13 mouse cellular contexts compared by ENCODE assay signal in genomic region chr4:63253716-63254115, GRCm38 (mm10). TPM values are rescaled to one million over a fixed set of nuclear protein-coding genes. Genes with fewer than 3 reads are reported as not detected.
DNase-seq lines count a peak whose midpoint lies in the region; ATAC-seq lines count a peak whose summit lies in the region.
"Had no signal": no experiment of that assay in that cellular context is flagged by ENCODE, and none has a peak within 500 bp of the region (broad histone marks: within the 10 kb centered on the region; RNA-seq: fewer than 3 reads in every experiment).

No protein-coding gene starts in this region.

- no peak for ATAC-seq in heart, embryonic 11.5 days (replicated peaks; ENCODE audit: insufficient number of reproducible peaks, low FRiP score, low TSS enrichment)
- peak; percentile 75 for ATAC-seq in embryonic facial prominence, embryonic 15.5 days (ENCODE audit: insufficient number of reproducible peaks, low FRiP score, low TSS enrichment, low read depth)
- no peak for ATAC-seq in inflammation-experienced regulatory T-cells, adult 6 months
- ATAC-seq: CD4-positive, CD25-positive, alpha-beta regulatory T cell, adult 4 months; forebrain, embryonic 16.5 days; liver, postnatal 0 days; Patski had no signal

- 77% methylated on average over 6 of the region's 6 CpGs for WGBS in heart, embryonic 11.5 days (ENCODE audit: insufficient replicate concordance)
- WGBS in embryonic facial prominence, embryonic 15.5 days: 70% methylated on average over 6 of the region's 6 CpGs

- DNase-seq in heart, adult 18-20 months: peak; percentile 67 to 80
- peak; percentile 83 for DNase-seq in gastrocnemius, postnatal 25 days
- DNase-seq in layer of hippocampus, postnatal 14 days (ENCODE audit: low spot score in 2 of 2): peak; percentile 36 to 60
- DNase-seq in adrenal gland, adult 8-10 months: no peak
- DNase-seq in adrenal gland, postnatal 10 days: no peak
- DNase-seq: adrenal gland, postnatal 36 days; liver, postnatal 0 days had no signal

- no peaks in the 10 kb centered on the region for H3K27me3 ChIP-seq in heart, embryonic 11.5 days (ENCODE audit: control insufficient read depth, insufficient read depth, low read length)
- H3K27me3 ChIP-seq in embryonic facial prominence, embryonic 15.5 days: no peaks in the 10 kb centered on the region
- H3K27me3 ChIP-seq: Patski had no signal

- H3K4me3 ChIP-seq in heart, embryonic 11.5 days (ENCODE audit: low read depth, low read length): no peak overlapping the region
- H3K4me3 ChIP-seq in embryonic facial prominence, embryonic 15.5 days (replicated peaks): no peak overlapping the region

- H3K36me3 ChIP-seq in heart, embryonic 11.5 days (ENCODE audit: control insufficient read depth, insufficient read depth, low read length): no peaks in the 10 kb centered on the region
- peaks cover 26% of the 10 kb centered on the region for H3K36me3 ChIP-seq in embryonic facial prominence, embryonic 15.5 days

- no peaks in the 10 kb centered on the region; the same call in 1 of the 2 replicates for H3K4me1 ChIP-seq in heart, embryonic 11.5 days (ENCODE audit: control insufficient read depth, insufficient read depth, low read length)
- peaks cover 12% of the 10 kb centered on the region for H3K4me1 ChIP-seq in embryonic facial prominence, embryonic 15.5 days

- H3K9me3 ChIP-seq in heart, embryonic 11.5 days (replicated peaks; ENCODE audit: control insufficient read depth, low read length): no peaks in the 10 kb centered on the region
- H3K9me3 ChIP-seq in embryonic facial prominence, embryonic 15.5 days (replicated peaks): no peaks in the 10 kb centered on the region

- H3K27ac ChIP-seq in heart, embryonic 11.5 days (ENCODE audit: low read depth, low read length): no peak overlapping the region
- H3K27ac ChIP-seq in embryonic facial prominence, embryonic 15.5 days (replicated peaks): peak overlapping the region; percentile 28; the same call in 1 of the 2 replicates

- no peak overlapping the region for H3K4me2 ChIP-seq in heart, embryonic 11.5 days
- H3K4me2 ChIP-seq in embryonic facial prominence, embryonic 15.5 days (replicated peaks): no peak overlapping the region

- no peak overlapping the region for H3K9ac ChIP-seq in heart, embryonic 11.5 days (ENCODE audit: low read depth, low read length)
- H3K9ac ChIP-seq in embryonic facial prominence, embryonic 15.5 days: no peak overlapping the region
- H3K9ac ChIP-seq: liver, postnatal 0 days had no signal

RNA-seq across cellular contexts. Expression of gene Col27a1, which starts 39.9 kb away (rescaled TPM):
- total RNA-seq in heart, adult 18-20 months (2021): 1 to 10 TPM; 1.1 to 1.6 TPM
- polyA plus RNA-seq in heart, embryonic 11.5 days (2014; fragmentation: Nextera tagmentation; extraction: Ambion mirVana): 3.3 and 3.4 TPM in 2 replicates
- polyA plus RNA-seq in embryonic facial prominence, embryonic 15.5 days (2015; fragmentation: Nextera tagmentation; extraction: Ambion mirVana): 19.1 and 22.3 TPM in 2 replicates
- under 1 TPM; 0.92 to 0.94 TPM for total RNA-seq in gastrocnemius, postnatal 25 days (2021)
- total RNA-seq in layer of hippocampus, postnatal 14 days (2021): 1 to 10 TPM; 3.1 to 3.8 TPM
- total RNA-seq in adrenal gland, adult 8-10 months (2022): 10 to 100 TPM in 3 of 4 experiments, 1 to 10 TPM in 1; 9.8 to 32.3 (median 22.5) TPM
- total RNA-seq in adrenal gland, postnatal 10 days (2021): 10 to 100 TPM; 11.4 to 15.2 TPM
- polyA plus RNA-seq in inflammation-experienced regulatory T-cells, adult 6 months (2017; shearing (Covaris generic)): 1 to 10 TPM in 1 of 3 experiments, under 1 TPM in 2; 0.11 to 1.2 (median 0.65) TPM

Comparison
In these comparisons a context has a peak if more than half of its experiments do, and no peak if none do; other contexts are left out.
1. DNase-seq: peak in heart, adult 18-20 months (2 of 2), gastrocnemius, postnatal 25 days (single experiment) and layer of hippocampus, postnatal 14 days (2 of 2); none in adrenal gland, adult 8-10 months (single experiment) and adrenal gland, postnatal 10 days (single experiment).